Mouse (Mus musculus) forebrain, embryonic 12.5 days (tissue): ENCODE results near the gene Letmd1. TPM values are rescaled to one million over a fixed set of nuclear protein-coding genes. Genes with fewer than 3 reads are reported as not detected.

Experiments used
- ATAC-seq: fragments of 200-750 bp; cut with Nextera tagmentation; 2 replicates; pipeline ENCODE4 v1.8.0; 2017; ENCODE audit warnings: moderate TSS enrichment; ENCODE audit not compliant: low FRiP score
- H3K27ac ChIP-seq: fragments of 300-500 bp; sonication (generic); 2 replicates; pipeline ENCODE4 v1.5.1; 2016; ENCODE audit warnings: mild to moderate bottlenecking
- H3K27me3 ChIP-seq: fragments of 300-500 bp; sonication (generic); 2 replicates; pipeline ENCODE4 v1.6.1; 2016; ENCODE audit warnings: mild to moderate bottlenecking
- H3K36me3 ChIP-seq: fragments of 300-500 bp; sonication (generic); replicated peaks from 2 replicates; pipeline ENCODE4 v1.6.1; 2016; ENCODE audit warnings: mild to moderate bottlenecking
- H3K4me1 ChIP-seq: fragments of 300-500 bp; sonication (generic); 2 replicates; pipeline ENCODE4 v1.6.1; 2016
- H3K4me2 ChIP-seq: fragments of 300-500 bp; sonication (generic); 2 replicates; pipeline ENCODE4 v1.6.1; 2016; ENCODE audit warnings: mild to moderate bottlenecking, moderate library complexity
- H3K4me3 ChIP-seq: fragments of 300-500 bp; sonication (generic); replicated peaks from 2 replicates; pipeline ENCODE4 v1.5.1; 2016; ENCODE audit warnings: mild to moderate bottlenecking
- H3K9ac ChIP-seq: fragments of 300-500 bp; sonication (generic); 2 replicates; pipeline ENCODE4 v1.6.1; 2016; ENCODE audit warnings: mild to moderate bottlenecking
- H3K9me3 ChIP-seq: fragments of 300-500 bp; sonication (generic); 2 replicates; pipeline ENCODE4 v1.6.1; 2016
- WGBS: fragments of 180-500 bp; shearing (Covaris S2); methylation state at CpG from one replicate; pipeline ENCODE4 v1.1.7; 2016; 5-methylcytosine and 5-hydroxymethylcytosine counted together
- polyA plus RNA-seq: library from polyadenylated mRNA; unstranded; fragments of >200 nt; fragmentation: Nextera tagmentation; extraction: Ambion mirVana; gene quantifications from 2 replicates; pipeline ENCODE4 v1.2.1, GENCODE M21; 2016

Letmd1 gene
- polyA plus RNA-seq, 1 experiment from 2014 or later: 41.9 TPM

DNA sequence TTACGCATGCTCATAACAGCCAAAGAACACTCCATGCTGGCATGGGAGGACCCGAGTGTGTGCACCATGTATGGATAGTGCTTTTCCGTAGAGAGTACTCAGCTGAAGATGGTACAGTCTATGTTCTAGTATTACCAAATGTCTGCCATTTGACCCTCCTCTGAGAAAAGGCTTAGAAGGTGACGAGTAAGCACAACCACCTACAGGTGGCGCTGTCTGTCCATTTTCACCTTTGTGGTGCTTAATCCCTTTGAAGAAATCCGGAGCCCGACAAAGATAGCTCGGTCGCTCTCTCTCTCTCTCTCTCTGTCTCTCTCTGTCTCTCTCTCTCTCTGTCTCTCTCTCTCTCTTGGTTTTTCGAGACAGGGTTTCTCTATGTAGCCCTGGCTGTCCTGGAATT is 10.8 kb upstream of the Letmd1 start:
- no peak overlapping the region for H3K4me3 ChIP-seq
- H3K27ac ChIP-seq: no peak overlapping the region
- 45% methylated on average over 10 of the region's 10 CpGs for WGBS
- H3K4me1 ChIP-seq: 0 out of 2 replicates have a peak, but pooled peaks cover 5% of the 10 kb centered on the region
- H3K4me2 ChIP-seq: no peak overlapping the region
- no peak for ATAC-seq
- peaks cover 20% of the 10 kb centered on the region for H3K27me3 ChIP-seq
- no peaks in the 10 kb centered on the region for H3K36me3 ChIP-seq
- no peak overlapping the region for H3K9ac ChIP-seq
- no peaks in the 10 kb centered on the region for H3K9me3 ChIP-seq

GRCm38 (mm10) chr15:100460942-100461341 is 7.9 kb upstream of the Letmd1 start:
- no peaks in the 10 kb centered on the region for H3K36me3 ChIP-seq
- ATAC-seq: no peak
- H3K27me3 ChIP-seq: peaks cover 20% of the 10 kb centered on the region
- H3K4me1 ChIP-seq: 0 out of 2 replicates have a peak, but pooled peaks cover 5% of the 10 kb centered on the region
- WGBS: 12% methylated on average over 12 of the region's 12 CpGs
- no peaks in the 10 kb centered on the region for H3K9me3 ChIP-seq
- peak overlapping the region; percentile 29 for H3K4me2 ChIP-seq
- no peak overlapping the region for H3K27ac ChIP-seq
- H3K4me3 ChIP-seq: 0 out of 2 replicates have a peak overlapping the region, but pooled peaks have one; percentile 2
- no peak overlapping the region for H3K9ac ChIP-seq

DNA sequence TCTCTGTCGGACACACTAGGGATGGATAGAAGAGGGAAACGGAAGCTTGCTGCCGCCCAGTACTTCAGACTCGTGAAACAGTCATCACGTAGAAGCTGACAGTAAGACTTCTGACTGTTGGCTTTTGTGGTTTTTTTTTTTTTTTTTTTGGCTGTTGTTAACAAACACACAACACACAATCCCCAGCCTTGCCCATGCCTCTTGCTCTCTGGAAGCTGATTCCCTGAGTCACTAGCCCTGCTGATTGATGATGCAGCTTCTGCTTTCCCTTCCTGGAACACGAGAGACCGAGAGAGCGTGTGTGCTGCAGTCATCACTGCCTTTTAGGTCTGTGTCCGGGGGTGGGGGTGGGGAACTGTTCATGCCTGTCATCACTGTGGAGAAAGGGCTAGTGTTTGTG is 7.2 kb upstream of the Letmd1 start:
- no peak overlapping the region for H3K4me2 ChIP-seq
- no peak overlapping the region for H3K27ac ChIP-seq
- no peaks in the 10 kb centered on the region for H3K9me3 ChIP-seq
- peaks cover 20% of the 10 kb centered on the region for H3K27me3 ChIP-seq
- 72% methylated on average over 9 of the region's 9 CpGs for WGBS
- no peak overlapping the region for H3K9ac ChIP-seq
- H3K4me3 ChIP-seq: no peak overlapping the region
- ATAC-seq: no peak
- 0 out of 2 replicates have a peak, but pooled peaks cover 5% of the 10 kb centered on the region for H3K4me1 ChIP-seq
- H3K36me3 ChIP-seq: no peaks in the 10 kb centered on the region

- no peaks in the 10 kb centered on the region for H3K36me3 ChIP-seq
- ATAC-seq: no peak
- no peaks in the 10 kb centered on the region for H3K9me3 ChIP-seq
- H3K4me3 ChIP-seq: no peak overlapping the region
- 0 out of 2 replicates have a peak, but pooled peaks cover 5% of the 10 kb centered on the region for H3K4me1 ChIP-seq
- peaks cover 20% of the 10 kb centered on the region for H3K27me3 ChIP-seq
- no peak overlapping the region for H3K27ac ChIP-seq
- no peak overlapping the region for H3K4me2 ChIP-seq
- 59% methylated on average over 5 of the region's 5 CpGs for WGBS
- H3K9ac ChIP-seq: no peak overlapping the region
These were observed 6.7 kb upstream of the Letmd1 start for GRCm38 (mm10) chr15:100462086-100462485.

GRCm38 (mm10) chr15:100463712-100464111 is 5.1 kb upstream of the Letmd1 start:
- Histone ChIP-seq H3K36me3 (no peaks in the 10 kb centered on the region), H3K9me3 (no peaks in the 10 kb centered on the region), H3K27ac (no peak overlapping the region), H3K4me1 (peaks cover 17% of the 10 kb centered on the region), H3K27me3 (peaks cover 15% of the 10 kb centered on the region), H3K4me3 (no peak overlapping the region), H3K9ac (no peak overlapping the region), H3K4me2 (no peak overlapping the region)
- no peak for ATAC-seq
- WGBS: 28% methylated on average over 6 of the region's 6 CpGs

GRCm38 (mm10) chr15:100465432-100465831 is 3.4 kb upstream of the Letmd1 start:
- no peak overlapping the region for H3K4me3 ChIP-seq
- H3K9ac ChIP-seq: no peak overlapping the region
- no peak overlapping the region for H3K27ac ChIP-seq
- no peak for ATAC-seq
- H3K36me3 ChIP-seq: no peaks in the 10 kb centered on the region
- 94% methylated on average over 2 of the region's 2 CpGs for WGBS
- no peak overlapping the region for H3K4me2 ChIP-seq
- H3K27me3 ChIP-seq: peaks cover 10% of the 10 kb centered on the region
- peaks cover 28% of the 10 kb centered on the region for H3K4me1 ChIP-seq
- no peaks in the 10 kb centered on the region for H3K9me3 ChIP-seq

DNA sequence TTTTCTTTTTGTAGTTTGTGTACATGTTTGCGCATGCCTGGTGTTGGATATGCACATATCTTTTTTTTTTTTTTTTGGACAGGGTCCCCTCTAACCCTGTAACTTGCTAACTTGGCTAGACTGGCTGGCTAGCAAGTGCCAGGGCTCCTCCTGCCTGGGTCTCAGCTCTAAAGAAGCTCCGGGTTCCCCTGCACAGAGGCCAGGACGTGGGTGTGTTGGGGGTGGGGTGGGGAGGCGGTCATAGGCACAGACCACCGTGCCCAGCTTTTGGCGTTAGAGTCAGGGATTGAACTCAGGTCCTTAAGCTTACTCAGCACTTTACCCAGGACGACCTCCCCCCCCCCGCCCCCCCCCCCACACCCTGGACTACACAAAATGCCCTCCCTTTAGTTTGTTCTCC is 1.1 kb upstream of the Letmd1 start:
- WGBS: 40% methylated on average over 8 of the region's 8 CpGs
- peak overlapping the region; percentile 82 for H3K4me3 ChIP-seq
- peak overlapping the region; percentile 75 for H3K4me2 ChIP-seq
- H3K27me3 ChIP-seq: no peaks in the 10 kb centered on the region
- peaks cover 19% of the 10 kb centered on the region for H3K36me3 ChIP-seq
- peak overlapping the region; percentile 84; the same call in 1 of the 2 replicates for H3K9ac ChIP-seq
- no peak for ATAC-seq
- H3K9me3 ChIP-seq: no peaks in the 10 kb centered on the region
- peaks cover 25% of the 10 kb centered on the region for H3K4me1 ChIP-seq
- no peak overlapping the region for H3K27ac ChIP-seq

- peak overlapping the region; percentile 84 for H3K9ac ChIP-seq
- H3K9me3 ChIP-seq: no peaks in the 10 kb centered on the region
- ATAC-seq: peak; percentile 47; the same call in 1 of the 2 replicates
- peaks cover 25% of the 10 kb centered on the region for H3K4me1 ChIP-seq
- peak overlapping the region; percentile 81 for H3K27ac ChIP-seq
- peak overlapping the region; percentile 75 for H3K4me2 ChIP-seq
- H3K4me3 ChIP-seq: peak overlapping the region; percentile 82
- peaks cover 30% of the 10 kb centered on the region for H3K36me3 ChIP-seq
- under 1% methylated on average over 19 of the region's 19 CpGs for WGBS
- no peaks in the 10 kb centered on the region for H3K27me3 ChIP-seq
These were observed 344 bp downstream of the Letmd1 start for GRCm38 (mm10) chr15:100469189-100469545.

GRCm38 (mm10) chr15:100470037-100470436 is 1.2 kb downstream of the Letmd1 start:
- Histone ChIP-seq H3K27ac (no peak overlapping the region), H3K27me3 (no peaks in the 10 kb centered on the region), H3K4me3 (peak overlapping the region; percentile 82), H3K4me1 (peaks cover 25% of the 10 kb centered on the region), H3K9me3 (no peaks in the 10 kb centered on the region), H3K9ac (peak overlapping the region; percentile 84), H3K36me3 (peaks cover 38% of the 10 kb centered on the region), H3K4me2 (peak overlapping the region; percentile 75)
- WGBS: 70% methylated on average over 10 of the region's 10 CpGs
- ATAC-seq: no peak

GRCm38 (mm10) chr15:100473926-100474503 is 5.2 kb downstream of the Letmd1 start:
- 87% methylated on average over 7 of the region's 7 CpGs for WGBS
- Histone ChIP-seq H3K4me2 (no peak overlapping the region), H3K9me3 (no peaks in the 10 kb centered on the region), H3K4me3 (no peak overlapping the region), H3K4me1 (peaks cover 13% of the 10 kb centered on the region), H3K36me3 (peaks cover 77% of the 10 kb centered on the region), H3K27me3 (no peaks in the 10 kb centered on the region), H3K9ac (no peak overlapping the region), H3K27ac (no peak overlapping the region)
- no peak for ATAC-seq

GRCm38 (mm10) chr15:100478351-100478750 is 9.5 kb downstream of the Letmd1 start:
- H3K27ac ChIP-seq: no peak overlapping the region
- ATAC-seq: no peak

GRCm38 (mm10) chr15:100478925-100479324 is 10.1 kb downstream of the Letmd1 start:
- 86% methylated on average over 4 of the region's 4 CpGs for WGBS

More at GRCm38 (mm10) chr15:100478351-100478750, 9.5 kb downstream of the Letmd1 start:
- Histone ChIP-seq H3K4me2 (no peak overlapping the region), H3K36me3 (peaks cover 94% of the 10 kb centered on the region), H3K4me3 (no peak overlapping the region), H3K9me3 (no peaks in the 10 kb centered on the region), H3K4me1 (no peaks in the 10 kb centered on the region), H3K27me3 (no peaks in the 10 kb centered on the region), H3K9ac (no peak overlapping the region)
- 87% methylated on average over 10 of the region's 10 CpGs for WGBS

GRCm38 (mm10) chr15:100485576-100485975 is 16.8 kb downstream of the Letmd1 start:
- H3K4me2 ChIP-seq: no peak overlapping the region
- no peak for ATAC-seq
- peaks cover 90% of the 10 kb centered on the region for H3K36me3 ChIP-seq
- H3K27me3 ChIP-seq: no peaks in the 10 kb centered on the region
- H3K27ac ChIP-seq: no peak overlapping the region
- no peak overlapping the region for H3K9ac ChIP-seq
- 90% methylated on average over 3 of the region's 3 CpGs for WGBS
- no peaks in the 10 kb centered on the region for H3K9me3 ChIP-seq
- peaks cover 23% of the 10 kb centered on the region for H3K4me1 ChIP-seq
- H3K4me3 ChIP-seq: no peak overlapping the region

More at GRCm38 (mm10) chr15:100478925-100479324, 10.1 kb downstream of the Letmd1 start:
- no peaks in the 10 kb centered on the region for H3K27me3 ChIP-seq
- no peaks in the 10 kb centered on the region for H3K9me3 ChIP-seq
- no peak for ATAC-seq
- H3K4me2 ChIP-seq: no peak overlapping the region
- H3K36me3 ChIP-seq: peaks cover 96% of the 10 kb centered on the region
- H3K4me1 ChIP-seq: no peaks in the 10 kb centered on the region
- H3K9ac ChIP-seq: no peak overlapping the region
- no peak overlapping the region for H3K4me3 ChIP-seq
- no peak overlapping the region for H3K27ac ChIP-seq
